Mouse (Mus musculus) kidney, postnatal 25 days (tissue): ENCODE data around the gene Zfp653.

Source experiments
- DNase-seq, 2 experiments: peaks; one replicate each; pipeline ENCODE4 v3.0.0; 2021; ENCODE audit warnings: mixed read lengths in 2 of 2

The Zfp653 gene

GRCm38 (mm10) chr9:22028467-22028866 lies 42.7 kb downstream of the Zfp653 start:
- DNase-seq, result no peak

GRCm38 (mm10) chr9:22024592-22024991 lies 46.6 kb downstream of the Zfp653 start:
- no peak for DNase-seq

- DNase-seq, result no peak
These were observed 53.9 kb downstream of the Zfp653 start for GRCm38 (mm10) chr9:22017208-22017825.

DNA sequence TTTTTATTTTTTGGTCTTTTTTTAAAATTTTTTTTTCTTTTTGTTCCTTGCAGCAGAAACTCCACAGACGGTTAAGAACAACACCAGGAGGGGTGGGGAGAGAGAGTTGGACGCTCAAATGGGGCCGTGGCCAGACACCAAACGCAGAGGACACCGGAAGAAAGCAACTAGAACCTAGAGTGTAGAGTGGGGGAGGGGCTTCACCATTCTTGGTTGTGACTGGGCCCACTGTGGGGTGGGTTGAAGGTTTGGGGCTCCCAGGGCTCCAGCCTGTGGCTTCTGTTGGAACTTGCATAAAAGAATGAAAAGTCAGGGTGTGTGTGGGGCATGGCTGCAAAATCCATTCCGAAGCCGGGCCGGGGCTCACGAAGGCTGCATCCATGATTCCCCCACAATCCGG lies 54.9 kb downstream of the Zfp653 start:
- DNase-seq, result no peak

DNA sequence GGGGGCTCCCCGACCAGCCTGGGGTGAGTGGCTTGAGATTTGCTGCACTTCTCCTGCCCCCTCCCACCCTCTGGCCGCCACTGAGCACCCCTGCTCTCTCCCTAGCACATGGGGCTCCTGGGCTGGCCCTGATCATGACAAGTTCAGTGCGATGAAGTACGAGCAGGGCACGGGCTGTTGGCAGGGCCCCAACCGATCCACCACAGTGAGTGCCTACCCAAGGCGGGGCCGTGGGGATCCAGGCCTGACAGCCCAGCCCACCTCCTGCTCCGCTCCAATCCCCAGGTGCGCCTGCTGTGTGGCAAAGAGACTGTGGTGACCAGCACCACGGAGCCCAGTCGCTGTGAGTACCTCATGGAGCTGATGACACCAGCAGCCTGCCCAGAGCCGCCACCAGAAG lies 58.4 kb downstream of the Zfp653 start:
- peak in 1 of 2 experiments; percentile 45 for DNase-seq

GRCm38 (mm10) chr9:22011055-22011454 lies 60.1 kb downstream of the Zfp653 start:
- no peak for DNase-seq
